Mouse (Mus musculus) heart, embryonic 16.5 days (tissue): ENCODE results near the gene Ift81. TPM values are rescaled to one million over a fixed set of nuclear protein-coding genes. Genes with fewer than 3 reads are reported as not detected.
A peak's percentile ranks its signal among the peaks of the same experiment; 100 is the strongest.

Experiments
- ATAC-seq: fragments of 200-750 bp; cut with Nextera tagmentation; replicated peaks from 2 replicates; pipeline ENCODE4 v1.8.0; 2017; ENCODE audit warnings: moderate number of reproducible peaks; ENCODE audit not compliant: insufficient read depth, low FRiP score; ENCODE audit errors: extremely low read depth
- H3K27ac ChIP-seq: fragments of 300-500 bp; sonication (generic); 2 replicates; pipeline ENCODE4 v1.5.1; 2014; ENCODE audit warnings: mild to moderate bottlenecking, low read length, control low read depth, moderate library complexity
- H3K27me3 ChIP-seq: fragments of 300-500 bp; sonication (generic); 2 replicates; pipeline ENCODE4 v1.6.1; 2014; ENCODE audit warnings: low read length, mixed read lengths; ENCODE audit not compliant: control insufficient read depth, insufficient read depth
- H3K36me3 ChIP-seq: fragments of 300-500 bp; sonication (generic); 2 replicates; pipeline ENCODE4 v1.6.1; 2014; ENCODE audit not compliant: control insufficient read depth, insufficient read depth
- H3K4me1 ChIP-seq: fragments of 300-500 bp; sonication (generic); 2 replicates; pipeline ENCODE4 v1.6.1; 2014; ENCODE audit warnings: low read length, mixed read lengths; ENCODE audit not compliant: control insufficient read depth, insufficient read depth
- H3K4me2 ChIP-seq: fragments of 300-500 bp; sonication (generic); 2 replicates; pipeline ENCODE4 v1.6.1; 2014; ENCODE audit warnings: low read depth, mild to moderate bottlenecking, control low read depth, low read length
- H3K4me3 ChIP-seq: fragments of 300-500 bp; sonication (generic); 2 replicates; pipeline ENCODE4 v1.5.1; 2014; ENCODE audit warnings: mild to moderate bottlenecking, control low read depth, low read length
- H3K9ac ChIP-seq: fragments of 300-500 bp; sonication (generic); 2 replicates; pipeline ENCODE4 v1.6.1; 2014; ENCODE audit warnings: low read length, control low read depth
- H3K9me3 ChIP-seq: fragments of 300-500 bp; sonication (generic); replicated peaks from 2 replicates; pipeline ENCODE4 v1.6.1; 2016; ENCODE audit warnings: low read length; ENCODE audit not compliant: control insufficient read depth
- WGBS: fragments of 180-500 bp; shearing (Covaris S2); extraction: QIAGEN DNeasy Blood & Tissue Kit; methylation state at CpG from one replicate; pipeline ENCODE4 v1.1.7; 2014; 5-methylcytosine and 5-hydroxymethylcytosine counted together
- polyA plus RNA-seq: library from polyadenylated mRNA; unstranded; fragments of >200 nt; fragmentation: Nextera tagmentation; extraction: Ambion mirVana; gene quantifications from 2 replicates; pipeline ENCODE4 v1.2.1, GENCODE M21; 2015

Ift81 gene
- polyA plus RNA-seq, 1 experiment from 2014 or later: 30.6 TPM

DNA sequence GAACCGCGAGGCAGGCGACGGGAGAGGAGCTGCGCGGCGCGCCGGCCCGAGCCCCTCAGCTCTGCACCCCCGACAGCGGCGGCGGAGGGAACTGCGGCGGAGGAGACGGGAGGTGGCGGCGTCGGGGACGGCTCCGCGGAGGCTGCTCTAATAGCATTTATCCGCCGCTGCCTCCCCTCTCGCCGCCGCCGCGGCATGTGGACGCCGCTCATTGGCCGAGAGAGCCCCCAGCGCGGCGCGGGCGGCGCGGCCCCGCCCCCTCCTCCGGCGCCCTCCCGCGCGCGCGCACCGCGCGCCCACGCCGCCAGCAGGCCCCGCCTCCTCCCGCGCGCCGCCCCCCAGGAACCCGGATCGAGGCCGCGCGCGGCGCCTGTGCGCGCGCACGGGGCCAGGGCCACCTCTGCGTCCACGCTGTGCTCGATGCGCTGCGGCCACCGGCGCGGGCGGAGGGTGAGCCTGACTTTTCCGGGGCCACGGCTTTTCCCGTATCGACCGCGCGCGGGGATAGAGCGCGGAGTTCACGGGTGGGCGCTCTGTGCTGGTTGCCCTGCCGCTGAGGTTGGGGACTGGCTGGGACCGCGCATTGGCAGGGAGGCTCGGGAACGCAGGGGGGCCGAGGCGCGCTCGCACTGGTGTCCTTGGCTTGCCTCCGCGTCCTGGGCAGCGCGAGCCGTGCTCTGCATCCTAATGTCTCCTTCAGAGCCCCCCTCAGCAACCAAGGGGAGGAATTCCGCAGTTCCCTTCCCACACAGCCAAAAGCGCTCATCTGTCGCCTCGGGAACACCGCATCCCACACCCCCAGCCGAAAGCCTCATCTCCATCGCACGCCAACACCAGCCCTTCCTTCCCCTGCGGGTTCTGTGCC lies 112.0 kb downstream of the Ift81 start, which contains the start of gene Atp2a2:
TSS of gene Atp2a2 (minus strand) at position 149 of the 865 bp plus-strand sequence.
- Histone ChIP-seq H3K4me2 (peak within 1 kb of the TSS; percentile 93), H3K27me3 (no peaks in the 10 kb centered on the region), H3K27ac (peak within 1 kb of the TSS; percentile 99), H3K4me3 (peak within 1 kb of the TSS; percentile 99), H3K36me3 (peaks cover 2% of the 10 kb centered on the region; the same call in 1 of the 2 replicates), H3K9me3 (peaks cover 4% of the 10 kb centered on the region), H3K9ac (peak within 1 kb of the TSS; percentile 100), H3K4me1 (peaks cover 22% of the 10 kb centered on the region)
- ATAC-seq: peak; percentile 91
- WGBS: under 1% methylated on average over 95 of the region's 113 CpGs

DNA sequence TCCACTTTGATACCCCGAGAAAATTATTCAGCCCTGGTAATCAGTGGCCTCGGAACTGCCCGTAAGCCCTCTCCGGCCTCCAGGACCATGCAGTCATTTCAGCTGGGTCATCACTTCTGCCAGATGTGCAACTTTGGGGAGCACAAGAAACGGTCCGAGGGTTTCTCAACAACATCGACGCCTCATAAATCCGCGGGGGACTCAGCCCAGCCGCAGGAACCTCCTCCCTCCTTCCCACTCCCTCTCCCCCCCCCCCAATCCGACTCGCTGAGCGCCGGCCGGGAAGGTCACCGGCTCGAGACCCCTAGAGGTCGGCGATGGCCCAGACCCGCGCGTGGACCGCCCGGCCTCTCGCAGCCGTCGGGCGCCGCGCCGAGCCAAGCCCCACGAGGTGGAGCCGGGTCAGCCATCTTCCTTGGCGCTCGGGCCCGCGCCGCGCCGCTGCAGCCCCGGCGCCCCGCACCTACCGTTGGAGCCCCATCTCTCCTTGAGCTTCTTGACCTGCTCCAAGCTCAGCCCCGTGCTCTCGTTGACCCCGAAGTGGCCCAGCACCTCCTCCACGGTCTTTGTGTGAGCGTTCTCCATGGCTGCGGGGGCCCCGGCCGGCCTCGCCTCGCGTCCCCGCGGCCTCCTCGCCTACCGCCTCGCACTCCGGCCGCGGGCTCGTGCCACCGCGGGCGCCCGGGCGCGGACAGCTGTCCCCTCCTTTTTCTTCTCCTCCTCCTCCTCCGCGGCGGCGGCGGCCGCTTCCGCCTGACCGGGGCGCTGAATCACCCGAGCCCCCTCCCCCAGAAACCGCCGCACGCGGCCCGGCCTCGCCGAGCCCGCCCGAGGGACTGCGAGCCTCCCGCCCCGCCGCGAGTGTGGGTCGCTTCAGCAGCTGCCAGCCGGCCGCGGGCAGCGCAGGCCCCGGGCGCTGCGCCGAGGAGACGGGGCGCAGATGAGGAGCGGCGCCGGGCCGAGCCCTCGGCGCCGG lies 112.9 kb downstream of the Ift81 start:
- no peaks in the 10 kb centered on the region for H3K27me3 ChIP-seq
- peak overlapping the region; percentile 100 for H3K9ac ChIP-seq
- peak; percentile 8 for ATAC-seq
- under 1% methylated on average over 113 of the region's 113 CpGs for WGBS
- H3K36me3 ChIP-seq: peaks cover 3% of the 10 kb centered on the region; the same call in 1 of the 2 replicates
- peaks cover under 1% of the 10 kb centered on the region for H3K9me3 ChIP-seq
- H3K4me2 ChIP-seq: peak overlapping the region; percentile 63
- peak overlapping the region; percentile 99 for H3K27ac ChIP-seq
- peak overlapping the region; percentile 99 for H3K4me3 ChIP-seq
- peaks cover 22% of the 10 kb centered on the region for H3K4me1 ChIP-seq

DNA sequence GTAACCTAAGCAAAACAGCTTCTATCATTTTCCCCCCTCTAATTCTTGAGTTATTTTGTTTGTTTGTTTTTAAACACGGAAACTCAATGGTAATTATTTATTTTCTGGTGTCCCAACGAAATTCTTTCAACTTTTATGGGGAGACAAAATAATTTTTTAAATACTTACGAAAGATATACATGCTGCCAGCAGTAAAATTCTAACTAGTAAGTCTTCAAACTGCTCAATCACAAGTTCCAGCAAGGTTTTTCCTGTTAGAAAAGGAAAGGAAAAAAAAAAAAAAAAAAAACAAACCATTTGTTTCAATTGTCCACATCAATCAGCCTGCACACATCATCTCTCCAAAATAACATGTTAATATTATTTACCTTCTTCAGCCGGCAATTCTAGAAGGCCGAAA lies 113.8 kb downstream of the Ift81 start:
- H3K9ac ChIP-seq: peak overlapping the region; percentile 100
- H3K27ac ChIP-seq: peak overlapping the region; percentile 99
- 16% methylated on average over 5 of the region's 5 CpGs for WGBS
- H3K36me3 ChIP-seq: peaks cover 7% of the 10 kb centered on the region; the same call in 1 of the 2 replicates
- no peak for ATAC-seq
- no peaks in the 10 kb centered on the region for H3K9me3 ChIP-seq
- peak overlapping the region; percentile 99 for H3K4me3 ChIP-seq
- peaks cover 26% of the 10 kb centered on the region for H3K4me1 ChIP-seq
- H3K4me2 ChIP-seq: peak overlapping the region; percentile 63
- no peaks in the 10 kb centered on the region for H3K27me3 ChIP-seq

Other genes starting within 250 kb of the Ift81 start
- gene Gpn3, start 242.6 kb downstream of the Ift81 start, polyA plus RNA-seq: 51.3 and 68.6 TPM in 2 replicates
- gene Fam216a, start 242.2 kb downstream of the Ift81 start, polyA plus RNA-seq: 50.7 and 51.7 TPM in 2 replicates
- 97.0 and 118 TPM in 2 replicates for gene Arpc3, start 222.6 kb downstream of the Ift81 start, polyA plus RNA-seq
- 39.4 and 40.2 TPM in 2 replicates for gene Anapc7, start 192.8 kb downstream of the Ift81 start, polyA plus RNA-seq
- 306 and 316 TPM in 2 replicates for gene Atp2a2, start 112.3 kb downstream of the Ift81 start, polyA plus RNA-seq
- gene P2rx7, start 29.4 kb upstream of the Ift81 start, polyA plus RNA-seq: 2.0 and 2.7 TPM in 2 replicates
- gene P2rx4, start 93.0 kb upstream of the Ift81 start, polyA plus RNA-seq: 21.2 and 21.7 TPM in 2 replicates
- 12.6 and 13.8 TPM in 2 replicates for gene Camkk2, start 164.9 kb upstream of the Ift81 start, polyA plus RNA-seq
- gene Anapc5, start 206.8 kb upstream of the Ift81 start, polyA plus RNA-seq: 327 and 339 TPM in 2 replicates
- 32.6 and 35.9 TPM in 2 replicates for gene Rnf34, start 235.5 kb upstream of the Ift81 start, polyA plus RNA-seq